Mouse (Mus musculus) embryonic fibroblast, embryonic 13.5 days (primary cell): Measurements from ENCODE around the gene Ptk6.

Source experiments
- CTCF ChIP-seq: IDR thresholded peaks from 2 replicates; pipeline ENCODE4 v1.5.1; 2011; ENCODE audit warnings: mild to moderate bottlenecking, control low read depth, low read length, moderate library complexity, borderline replicate concordance; ENCODE audit not compliant: insufficient read depth
- POLR2A ChIP-seq: IDR thresholded peaks from 2 replicates; pipeline ENCODE4 v1.6.1; 2011; ENCODE audit warnings: low read depth, mild to moderate bottlenecking, control low read depth, low read length, moderate library complexity

GRCm38 (mm10) chr2:181233443-181233842, 30.9 kb upstream of the Ptk6 start:
- TF ChIP-seq CTCF, result no peak
- TF ChIP-seq POLR2A, result no peak
